Mouse (Mus musculus) kidney, postnatal 0 days (tissue): ENCODE results near the gene Slc39a1. TPM values are rescaled to one million over a fixed set of nuclear protein-coding genes. Genes with fewer than 3 reads are reported as not detected.
"Not testable (repeated sequence)": the region's sequence is repeated elsewhere in the genome, so short reads cannot be mapped to it uniquely, and the experiment has no call there.

ENCODE experiments used
- ATAC-seq: fragments of 200-750 bp; cut with Nextera tagmentation; replicated peaks from 2 replicates; pipeline ENCODE4 v1.8.0; 2017; ENCODE audit warnings: low read depth, moderate number of reproducible peaks, moderate TSS enrichment, moderate library complexity; ENCODE audit not compliant: low FRiP score
- DNase-seq: peaks from one replicate; pipeline ENCODE4 v3.0.0-alpha.2; 2016; ENCODE audit warnings: low spot score
- H3K27ac ChIP-seq: fragments of 300-500 bp; sonication (generic); 2 replicates; pipeline ENCODE4 v1.5.1; 2014; ENCODE audit warnings: mild to moderate bottlenecking
- H3K27me3 ChIP-seq: fragments of 300-500 bp; sonication (generic); 2 replicates; pipeline ENCODE4 v1.6.1; 2014; ENCODE audit warnings: low read length, mixed read lengths; ENCODE audit not compliant: insufficient read depth
- H3K36me3 ChIP-seq: fragments of 300-500 bp; sonication (generic); 2 replicates; pipeline ENCODE4 v1.6.1; 2014; ENCODE audit warnings: low read length, mixed read lengths; ENCODE audit not compliant: insufficient read depth
- H3K4me1 ChIP-seq: fragments of 300-500 bp; sonication (generic); replicated peaks from 2 replicates; pipeline ENCODE4 v1.6.1; 2014; ENCODE audit warnings: antibody characterized with exemption, low read length, mixed read lengths; ENCODE audit not compliant: insufficient read depth
- H3K4me2 ChIP-seq: fragments of 300-500 bp; sonication (generic); 2 replicates; pipeline ENCODE4 v1.6.1; 2014; ENCODE audit warnings: mild to moderate bottlenecking, low read length, moderate library complexity, mixed read lengths
- H3K4me3 ChIP-seq: fragments of 300-500 bp; sonication (generic); replicated peaks from 2 replicates; pipeline ENCODE4 v1.5.1; 2014; ENCODE audit warnings: low read depth, low read length
- H3K9ac ChIP-seq: fragments of 300-500 bp; sonication (generic); 2 replicates; pipeline ENCODE4 v1.6.1; 2014; ENCODE audit warnings: low read depth, low read length
- H3K9me3 ChIP-seq: fragments of 300-500 bp; sonication (generic); replicated peaks from 2 replicates; pipeline ENCODE4 v1.6.1; 2016; ENCODE audit warnings: low read length, inconsistent platforms, mixed read lengths
- CTCF ChIP-seq: IDR thresholded peaks from 2 replicates; pipeline ENCODE4 v1.5.1; 2016; ENCODE audit warnings: antibody characterized with exemption, low read depth, mild to moderate bottlenecking, moderate library complexity
- WGBS: fragments of 180-500 bp; shearing (Covaris S2); extraction: QIAGEN DNeasy Blood & Tissue Kit; methylation state at CpG from one replicate; pipeline ENCODE4 v1.1.7; 2014; 5-methylcytosine and 5-hydroxymethylcytosine counted together
- polyA plus RNA-seq: library from polyadenylated mRNA; unstranded; fragments of >200 nt; fragmentation: Nextera tagmentation; extraction: Ambion mirVana; gene quantifications from 2 replicates; pipeline ENCODE4 v1.2.1, GENCODE M21; 2015

The Slc39a1 gene
- polyA plus RNA-seq, 1 experiment from 2014 or later, result 130 TPM

DNA sequence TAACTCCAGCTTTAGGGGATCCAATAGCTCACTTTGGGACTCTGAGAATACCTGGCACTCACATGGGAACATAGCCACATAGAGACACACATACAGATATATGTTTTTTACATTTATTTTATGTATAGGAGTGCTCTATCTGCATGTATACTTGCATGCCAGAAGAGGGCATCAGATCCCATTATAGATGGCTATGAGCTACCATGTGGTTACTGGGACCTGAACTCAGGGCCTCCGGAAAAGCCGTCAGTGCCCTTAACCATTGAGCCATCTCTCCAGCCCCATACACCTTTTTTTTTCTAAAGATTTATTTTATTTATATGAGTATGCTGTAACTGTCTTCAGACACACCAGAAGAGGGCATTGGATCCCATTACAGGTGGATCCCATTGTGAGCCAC, 36.2 kb downstream of the Slc39a1 start:
- H3K27me3 ChIP-seq, result no peaks in the 10 kb centered on the region
- ATAC-seq (no peak), DNase-seq (no peak)
- H3K9ac ChIP-seq, result no peak overlapping the region
- no peak overlapping the region for H3K4me3 ChIP-seq
- peak; percentile 18; the same call in 1 of the 2 replicates for TF ChIP-seq CTCF
- H3K4me1 ChIP-seq, result no peaks in the 10 kb centered on the region
- H3K4me2 ChIP-seq, result no peak overlapping the region
- H3K27ac ChIP-seq, result no peak overlapping the region
- peaks cover 7% of the 10 kb centered on the region for H3K36me3 ChIP-seq
- WGBS, result 95% methylated on average over 2 of the region's 2 CpGs
- H3K9me3 ChIP-seq, result no peaks in the 10 kb centered on the region

DNA sequence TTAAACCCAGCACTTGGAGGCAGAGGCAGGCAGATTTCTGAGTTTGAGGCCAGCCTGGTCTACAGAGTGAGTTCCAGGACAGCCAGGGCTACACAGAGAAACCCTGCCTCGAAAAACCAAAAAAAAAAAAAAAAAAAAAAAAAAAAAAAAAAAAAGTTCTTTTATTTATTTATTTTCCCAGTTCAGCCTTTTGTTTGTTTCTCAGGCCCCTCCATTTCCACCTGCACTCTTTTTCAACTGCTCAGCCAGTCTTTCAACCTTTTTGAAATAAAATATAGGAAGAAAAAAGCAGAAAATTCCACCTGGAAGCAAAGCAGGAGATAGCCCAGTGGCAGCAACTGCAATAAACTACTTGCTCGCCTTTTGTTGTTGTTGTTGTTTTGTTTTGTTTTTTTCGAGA, 41.4 kb downstream of the Slc39a1 start:
- not testable (repeated sequence) for H3K4me1 ChIP-seq, DNase-seq, ATAC-seq, H3K9ac ChIP-seq, H3K27me3 ChIP-seq, H3K9me3 ChIP-seq, H3K4me2 ChIP-seq, H3K36me3 ChIP-seq, H3K4me3 ChIP-seq, H3K27ac ChIP-seq
- WGBS, result 67% methylated on average over 2 of the region's 3 CpGs

DNA sequence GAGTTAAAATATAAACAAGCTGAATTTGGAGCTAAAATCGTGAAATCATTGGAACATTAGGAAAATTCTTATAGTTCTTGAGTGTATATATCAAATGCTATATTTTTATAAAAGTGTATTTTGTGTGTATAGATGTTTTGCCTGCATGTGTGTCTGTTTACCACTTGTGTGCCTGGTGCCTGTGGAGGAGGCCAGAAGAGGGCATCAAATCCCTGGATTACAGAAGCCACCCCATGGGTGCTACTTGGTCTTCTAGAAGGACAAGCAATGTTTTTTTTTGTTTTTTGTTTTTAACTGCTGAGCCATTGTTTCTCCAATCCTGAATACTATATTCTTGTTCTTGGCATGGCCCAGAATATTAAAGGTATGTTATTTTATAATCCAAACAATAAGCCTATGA, 42.6 kb downstream of the Slc39a1 start:
- Histone ChIP-seq H3K4me2 (no peak overlapping the region), H3K27me3 (no peaks in the 10 kb centered on the region), H3K27ac (no peak overlapping the region), H3K36me3 (no peaks in the 10 kb centered on the region), H3K9me3 (no peaks in the 10 kb centered on the region), H3K4me1 (0 out of 2 replicates have a peak, but pooled peaks cover 6% of the 10 kb centered on the region), H3K4me3 (no peak overlapping the region), H3K9ac (no peak overlapping the region)
- ATAC-seq (no peak), DNase-seq (no peak)
- peak; percentile 40; the same call in 1 of the 2 replicates for TF ChIP-seq CTCF
- 93% methylated on average over 1 of the region's 1 CpGs for WGBS

DNA sequence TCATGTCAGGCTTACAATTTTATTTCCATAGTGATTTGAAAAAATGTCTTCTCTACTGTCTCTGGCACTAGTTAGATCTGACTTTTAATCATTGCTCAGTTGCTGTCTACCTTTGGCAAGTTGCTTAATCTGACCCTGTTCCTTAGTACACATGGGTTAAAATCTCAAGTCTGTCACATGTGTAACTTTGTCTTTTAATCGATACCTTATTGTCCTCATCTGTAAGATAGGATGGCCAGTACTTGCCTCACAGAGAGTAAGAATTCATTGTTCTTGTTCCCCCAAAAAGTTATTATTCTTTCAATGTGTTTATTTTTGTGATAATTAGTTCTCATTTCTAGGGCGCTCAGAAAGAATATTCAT, 44.0 kb downstream of the Slc39a1 start:
- peak overlapping the region; percentile 73 for H3K9ac ChIP-seq
- no peaks in the 10 kb centered on the region for H3K27me3 ChIP-seq
- H3K4me1 ChIP-seq, result 0 out of 2 replicates have a peak, but pooled peaks cover 6% of the 10 kb centered on the region
- no peaks in the 10 kb centered on the region for H3K36me3 ChIP-seq
- DNase-seq (no peak), ATAC-seq (no peak)
- H3K4me3 ChIP-seq, result peak overlapping the region; percentile 50
- no peak for TF ChIP-seq CTCF
- H3K9me3 ChIP-seq, result no peaks in the 10 kb centered on the region
- H3K4me2 ChIP-seq, result peak overlapping the region; percentile 56
- 36% methylated on average over 2 of the region's 2 CpGs for WGBS
- H3K27ac ChIP-seq, result peak overlapping the region; percentile 92

DNA sequence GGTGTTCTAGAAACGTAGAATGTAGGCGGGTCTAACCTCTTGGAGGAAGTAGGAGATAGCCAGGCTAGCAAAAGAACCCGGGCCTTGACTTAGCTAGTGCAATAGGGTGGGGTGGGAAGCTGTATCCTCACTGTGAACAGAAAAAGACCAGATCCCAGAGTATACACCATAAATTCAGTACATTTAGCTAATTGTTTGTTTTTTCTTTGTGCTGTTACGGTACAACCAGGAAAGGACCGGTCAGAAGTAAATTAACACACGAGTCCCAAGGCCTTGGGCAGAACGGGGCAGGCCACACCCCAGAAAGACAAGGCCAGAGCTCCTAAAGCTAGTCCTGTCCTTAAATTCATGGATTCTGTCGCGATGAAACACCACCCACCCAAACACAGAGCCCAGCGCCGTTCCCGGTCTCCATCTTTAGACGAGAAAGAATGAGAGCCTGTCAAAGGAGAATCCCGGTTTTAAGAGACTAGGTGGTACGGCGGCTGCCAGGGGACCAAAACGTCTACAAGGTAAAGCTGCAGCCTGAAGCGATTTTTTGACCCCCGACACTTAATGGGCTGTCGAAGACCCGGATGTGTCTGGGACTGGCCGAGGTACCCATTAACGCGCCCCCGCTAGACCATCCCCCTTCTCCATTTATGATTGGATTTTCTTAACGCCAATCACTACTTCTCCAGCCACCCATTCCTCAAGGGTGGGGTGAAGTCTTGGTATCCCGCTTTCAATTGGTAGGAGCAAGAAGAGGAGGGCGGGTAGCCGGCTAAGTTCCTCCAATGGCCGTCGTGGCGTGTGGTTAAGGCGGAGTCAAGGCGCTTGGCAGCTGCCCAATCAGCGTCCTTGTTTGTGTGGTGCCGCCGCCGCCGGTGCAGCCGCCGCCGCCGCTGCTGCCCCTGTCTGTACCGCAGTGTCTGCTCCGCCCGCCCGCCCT, 44.6 kb downstream of the Slc39a1 start, which contains the start of gene Gatad2b:
TSS of gene Gatad2b (plus strand) at position 834 of the 931 bp plus-strand sequence.
- ATAC-seq (peak; percentile 99), DNase-seq (peak; percentile 100)
- H3K4me2 ChIP-seq, result peak within 1 kb of the TSS; percentile 73
- H3K4me1 ChIP-seq, result 0 out of 2 replicates have a peak, but pooled peaks cover 6% of the 10 kb centered on the region
- H3K27ac ChIP-seq, result peak within 1 kb of the TSS; percentile 95
- H3K27me3 ChIP-seq, result no peaks in the 10 kb centered on the region
- H3K36me3 ChIP-seq, result no peaks in the 10 kb centered on the region
- H3K9me3 ChIP-seq, result no peaks in the 10 kb centered on the region
- under 1% methylated on average over 46 of the region's 47 CpGs for WGBS
- peak within 1 kb of the TSS; percentile 83 for H3K4me3 ChIP-seq
- TF ChIP-seq CTCF, result no peak
- peak within 1 kb of the TSS; percentile 93 for H3K9ac ChIP-seq

DNA sequence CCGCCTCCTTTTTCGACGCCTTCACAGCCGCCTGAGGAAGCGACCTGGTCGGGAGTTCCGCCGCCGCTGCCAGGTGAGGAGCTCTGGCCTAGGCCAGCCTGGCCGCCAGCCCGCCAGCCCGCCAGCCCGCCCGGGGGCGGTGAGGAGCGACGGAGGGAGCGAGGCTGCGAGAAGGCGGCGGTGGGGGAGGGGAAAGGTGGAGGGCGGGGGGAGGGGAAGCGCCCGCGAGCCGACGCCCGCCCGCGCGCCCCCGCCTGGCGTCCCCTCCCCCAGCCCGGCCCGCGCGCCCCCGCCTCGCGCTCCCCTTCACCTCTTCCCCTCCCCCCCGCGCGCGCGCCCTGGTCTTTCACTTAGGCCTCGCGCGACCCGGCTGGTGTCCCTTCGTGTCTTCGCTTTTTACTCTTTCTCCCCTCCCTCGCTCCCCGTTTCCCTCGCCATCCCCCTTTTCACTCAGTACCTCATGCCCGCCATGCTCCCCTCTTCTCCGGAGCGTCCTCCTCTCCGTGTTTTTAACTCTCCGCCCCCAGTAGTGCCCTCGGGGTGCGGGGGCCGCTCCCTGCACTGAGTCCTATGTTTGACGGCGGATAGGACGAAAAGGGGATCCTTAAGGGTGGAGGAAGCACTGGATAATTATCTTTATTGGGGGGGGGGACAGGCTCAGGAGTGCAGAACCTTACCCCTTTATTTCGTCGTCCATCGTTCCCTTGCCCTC, 45.5 kb downstream of the Slc39a1 start:
- ATAC-seq (peak; percentile 25), DNase-seq (peak; percentile 77)
- H3K9me3 ChIP-seq, result no peaks in the 10 kb centered on the region
- no peaks in the 10 kb centered on the region for H3K27me3 ChIP-seq
- H3K4me3 ChIP-seq, result peak overlapping the region; percentile 83
- no peak for TF ChIP-seq CTCF
- 0 out of 2 replicates have a peak, but pooled peaks cover 6% of the 10 kb centered on the region for H3K4me1 ChIP-seq
- WGBS, result 1% methylated on average over 45 of the region's 68 CpGs
- H3K9ac ChIP-seq, result peak overlapping the region; percentile 93
- peak overlapping the region; percentile 73 for H3K4me2 ChIP-seq
- peak overlapping the region; percentile 95 for H3K27ac ChIP-seq
- no peaks in the 10 kb centered on the region for H3K36me3 ChIP-seq
